Mouse (Mus musculus): ENCODE measurements around the gene AW822073.
"Not testable (repeated sequence)": the region's sequence is repeated elsewhere in the genome, so short reads cannot be mapped to it uniquely, and the experiment has no call there.

GRCm38 (mm10) chr10:58223972-58224805 lies 541 bp downstream of the AW822073 start:
- not testable (repeated sequence) for TF ChIP-seq CTCF, EP300 (IDR thresholded peaks at IDR 0.05)

Measured in lung, postnatal 0 days (tissue).